Mouse (Mus musculus) spleen, adult 2 months (tissue): ENCODE data around the gene Klhdc3.

Experiments used
- CTCF ChIP-seq: fragments of 200-500 bp; IDR thresholded peaks from 2 replicates; pipeline ENCODE4 v1.5.1; 2011; ENCODE audit warnings: mild to moderate bottlenecking, inconsistent platforms; ENCODE audit not compliant: insufficient read depth, insufficient read length, insufficient replicate concordance; ENCODE audit errors: extremely low read depth
- POLR2A ChIP-seq: fragments of 200-500 bp; IDR thresholded peaks from 2 replicates; pipeline ENCODE4 v1.6.1; 2011; ENCODE audit warnings: low read depth, low read length, inconsistent platforms

GRCm38 (mm10) chr17:46680760-46681373 is at the start of gene Klhdc3:
- TF ChIP-seq CTCF, result no peak
- TF ChIP-seq POLR2A, result peak; percentile 57
